Mouse (Mus musculus): ENCODE measurements around the gene Fpr1. TPM values are rescaled to one million over a fixed set of nuclear protein-coding genes. Genes with fewer than 3 reads are reported as not detected.

Gene Fpr1
- polyA plus RNA-seq, 1 experiment from 2014 or later = not detected

DNA sequence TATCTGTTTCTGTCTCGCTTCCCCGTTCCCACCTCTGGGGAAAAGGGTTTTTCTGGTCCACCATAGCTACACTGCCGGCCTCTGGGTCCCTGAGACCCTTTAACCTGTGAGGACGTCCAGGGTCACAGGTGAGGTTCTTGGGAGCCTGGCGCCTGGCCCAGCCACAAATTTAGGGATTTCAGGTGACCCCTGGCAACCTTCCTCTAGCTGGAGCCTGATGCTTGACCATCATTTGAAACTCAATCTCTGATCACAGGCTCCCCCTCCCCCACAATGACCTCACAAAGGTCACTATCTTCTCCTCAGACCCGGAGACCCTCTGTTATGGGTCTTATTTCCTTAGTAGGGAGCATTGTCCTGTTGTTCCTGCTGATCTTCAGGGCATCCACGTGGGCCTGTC lies 53.0 kb downstream of the Fpr1 start:
- DNase-seq (no peak), ATAC-seq (ENCODE audit: low FRiP score, low TSS enrichment) (no peak)
- no peaks in the 10 kb centered on the region for H3K27me3 ChIP-seq (ENCODE audit: control insufficient read depth, insufficient read depth, low read length)
- H3K36me3 ChIP-seq (ENCODE audit: control insufficient read depth, insufficient read depth, low read length) = peaks cover 32% of the 10 kb centered on the region
- peak overlapping the region; percentile 71; the same call in 1 of the 2 replicates for H3K4me3 ChIP-seq (replicated peaks; ENCODE audit: low read depth, low read length)
- H3K4me1 ChIP-seq (ENCODE audit: control insufficient read depth, insufficient read depth, low read length) = peaks cover 52% of the 10 kb centered on the region
- H3K9ac ChIP-seq (replicated peaks; ENCODE audit: low read length) = no peak overlapping the region
- H3K9me3 ChIP-seq (ENCODE audit: control insufficient read depth, low read length) = no peaks in the 10 kb centered on the region
- 77% methylated on average over 7 of the region's 7 CpGs for WGBS
- 0 out of 2 replicates have a peak overlapping the region, but pooled peaks have one; percentile 99 for H3K27ac ChIP-seq (replicated peaks; ENCODE audit: low read depth, low read length)
- peak overlapping the region; percentile 93 for H3K4me2 ChIP-seq (ENCODE audit: low read length)

DNA sequence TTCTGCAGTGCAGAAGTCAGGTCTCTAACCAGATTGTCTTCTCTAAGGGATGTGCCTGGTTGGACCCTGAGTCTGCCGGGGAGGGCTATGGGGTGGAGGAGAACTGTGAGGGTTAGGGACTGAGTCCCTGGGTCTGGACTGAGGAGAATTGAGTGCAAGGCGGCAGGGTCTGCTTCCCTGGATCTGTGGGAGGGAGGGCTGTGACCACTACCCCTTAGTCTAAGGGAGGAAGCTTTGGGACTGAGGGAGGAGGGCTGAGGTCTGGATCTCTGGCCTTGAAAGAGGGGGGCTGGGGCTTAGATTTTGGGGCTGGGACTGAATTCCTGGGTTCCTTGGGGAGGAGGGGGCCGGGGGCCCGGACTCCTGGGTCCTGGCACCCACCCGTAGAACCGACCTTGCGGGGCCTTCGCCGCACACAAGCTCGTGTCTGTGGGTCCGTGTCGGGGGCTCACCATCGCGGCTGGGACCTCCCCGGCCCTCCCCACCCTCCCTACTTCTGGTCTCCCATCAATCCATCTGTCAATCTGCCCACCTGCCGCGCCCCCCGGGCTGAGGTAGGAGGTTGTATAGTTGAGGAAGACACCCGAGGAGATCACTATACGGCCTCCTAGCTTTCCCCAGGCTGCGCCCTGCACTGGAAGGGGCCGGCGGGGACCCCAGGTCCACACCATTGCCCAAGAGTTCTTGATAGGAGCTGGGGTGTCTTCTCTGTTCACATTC lies 53.8 kb downstream of the Fpr1 start:
- peak overlapping the region; percentile 71 for H3K4me3 ChIP-seq (replicated peaks; ENCODE audit: low read depth, low read length)
- H3K4me1 ChIP-seq (ENCODE audit: control insufficient read depth, insufficient read depth, low read length) = peaks cover 51% of the 10 kb centered on the region
- ATAC-seq (ENCODE audit: low FRiP score, low TSS enrichment) (no peak), DNase-seq (no peak)
- H3K36me3 ChIP-seq (ENCODE audit: control insufficient read depth, insufficient read depth, low read length) = peaks cover 28% of the 10 kb centered on the region
- peak overlapping the region; percentile 93 for H3K4me2 ChIP-seq (ENCODE audit: low read length)
- H3K9ac ChIP-seq (replicated peaks; ENCODE audit: low read length) = peak overlapping the region; percentile 95
- 53% methylated on average over 23 of the region's 23 CpGs for WGBS
- peak overlapping the region; percentile 99 for H3K27ac ChIP-seq (replicated peaks; ENCODE audit: low read depth, low read length)
- no peaks in the 10 kb centered on the region for H3K9me3 ChIP-seq (ENCODE audit: control insufficient read depth, low read length)
- H3K27me3 ChIP-seq (ENCODE audit: control insufficient read depth, insufficient read depth, low read length) = no peaks in the 10 kb centered on the region

DNA sequence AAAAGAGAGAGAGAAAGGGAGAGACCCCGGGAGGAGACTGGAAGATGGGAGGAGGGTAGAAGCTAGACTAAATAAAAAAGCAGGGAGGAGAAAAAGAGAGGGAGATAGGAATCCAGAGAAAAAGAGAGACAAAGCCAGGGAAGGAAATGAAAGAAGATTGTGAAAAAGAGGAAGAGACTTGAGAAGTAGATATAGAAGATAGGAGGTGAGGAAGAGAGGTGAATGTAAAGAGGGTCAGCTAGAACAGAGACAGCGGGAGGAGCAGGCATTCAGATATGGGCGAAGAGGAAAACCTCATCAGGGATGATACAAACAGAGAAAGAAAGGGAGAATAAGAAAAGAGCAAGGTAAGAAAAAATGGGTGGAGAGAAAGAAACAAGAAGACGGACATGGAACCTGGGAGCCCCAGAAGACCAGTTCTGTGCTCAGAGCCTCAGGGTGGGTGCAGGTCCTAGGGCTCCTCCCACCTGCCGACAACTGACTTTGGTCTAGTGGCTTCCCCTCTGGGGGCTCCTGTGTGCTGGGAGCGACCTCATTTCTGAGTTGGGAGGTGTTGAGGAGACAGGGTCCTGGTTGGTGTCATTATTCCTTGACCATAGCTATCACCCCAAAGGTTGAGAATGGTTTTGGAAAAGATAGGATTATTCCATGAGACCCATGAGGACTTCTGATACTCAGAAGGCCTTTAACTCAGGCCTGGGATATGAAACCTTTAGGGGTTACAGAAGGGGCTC lies 54.5 kb downstream of the Fpr1 start:
- H3K4me3 ChIP-seq (replicated peaks; ENCODE audit: low read depth, low read length) = peak overlapping the region; percentile 71
- H3K27me3 ChIP-seq (ENCODE audit: control insufficient read depth, insufficient read depth, low read length) = no peaks in the 10 kb centered on the region
- H3K9me3 ChIP-seq (ENCODE audit: control insufficient read depth, low read length) = no peaks in the 10 kb centered on the region
- H3K4me2 ChIP-seq (ENCODE audit: low read length) = peak overlapping the region; percentile 93
- ATAC-seq (ENCODE audit: low FRiP score, low TSS enrichment) (no peak), DNase-seq (peak; percentile 39)
- H3K4me1 ChIP-seq (ENCODE audit: control insufficient read depth, insufficient read depth, low read length) = peaks cover 43% of the 10 kb centered on the region
- 0% methylated on average over 6 of the region's 6 CpGs for WGBS
- peak overlapping the region; percentile 95 for H3K9ac ChIP-seq (replicated peaks; ENCODE audit: low read length)
- H3K27ac ChIP-seq (replicated peaks; ENCODE audit: low read depth, low read length) = peak overlapping the region; percentile 99
- peaks cover 25% of the 10 kb centered on the region for H3K36me3 ChIP-seq (ENCODE audit: control insufficient read depth, insufficient read depth, low read length)

DNA sequence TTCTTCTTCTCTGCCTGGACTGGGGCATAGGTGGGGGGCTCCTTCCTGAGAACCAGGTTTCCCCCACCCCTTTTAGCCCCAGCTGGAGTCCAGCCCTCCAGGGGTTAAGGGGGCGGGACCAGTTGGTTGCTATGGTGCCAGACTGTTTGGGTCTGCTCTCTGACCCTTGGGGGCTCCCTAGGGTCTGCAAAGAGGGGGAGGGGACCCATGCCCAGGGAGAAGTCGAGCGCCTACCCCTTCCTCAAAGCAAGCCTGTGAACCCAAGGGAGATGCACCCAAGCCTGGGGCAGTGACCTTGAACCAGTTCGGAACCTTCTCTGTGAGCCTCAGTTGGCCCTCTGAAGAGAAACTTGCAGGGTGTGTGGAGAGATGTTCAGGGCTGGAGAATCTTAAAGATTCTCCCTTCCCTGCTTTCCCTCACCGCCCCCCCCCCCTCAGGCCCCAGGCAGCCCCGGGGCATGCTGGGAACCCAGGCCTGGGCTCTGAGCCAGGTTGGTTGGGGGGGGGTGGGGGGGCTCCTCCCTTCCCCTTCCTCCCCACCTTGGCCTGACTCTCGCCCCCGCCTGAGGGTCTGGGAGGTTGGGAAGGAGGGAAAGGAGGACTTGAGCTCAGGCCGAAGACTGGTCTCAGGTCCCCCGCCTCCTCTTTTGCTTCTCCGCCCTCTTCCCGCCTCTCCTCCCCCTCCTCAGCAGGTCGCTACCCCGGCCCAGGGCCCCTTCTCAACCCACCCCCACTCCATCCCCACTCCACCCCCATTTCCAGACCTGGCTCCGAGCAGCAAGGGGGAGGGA lies 55.4 kb downstream of the Fpr1 start:
- ATAC-seq (ENCODE audit: low FRiP score, low TSS enrichment) = peak; percentile 51
- H3K27me3 ChIP-seq (ENCODE audit: control insufficient read depth, insufficient read depth, low read length) = no peaks in the 10 kb centered on the region

DNA sequence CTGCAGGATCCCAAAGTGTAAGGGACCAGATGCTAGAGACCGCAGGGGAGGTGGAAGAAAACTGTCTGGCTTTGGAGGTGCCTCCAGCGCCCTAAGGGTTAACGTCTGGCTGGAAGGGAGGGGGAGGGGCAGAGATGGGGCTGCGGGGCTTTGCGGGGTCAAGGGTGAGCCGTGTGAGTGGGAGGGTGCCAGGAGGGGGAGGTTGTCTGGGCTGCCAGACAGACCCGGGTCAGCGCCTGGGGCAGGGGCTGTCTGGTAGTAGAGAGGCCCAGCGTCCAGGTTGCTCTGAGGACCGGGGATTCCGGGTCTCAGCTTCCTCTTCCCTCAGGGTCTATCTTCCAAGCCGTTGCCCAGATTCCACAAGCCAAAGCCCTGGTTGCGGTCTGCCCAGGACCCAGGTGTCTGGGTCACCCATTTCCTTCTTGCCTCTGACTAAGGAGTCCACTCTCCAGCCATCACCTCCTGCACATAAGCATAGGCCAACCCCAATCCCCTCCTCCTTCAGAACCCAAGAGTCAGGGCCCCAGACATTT lies 56.0 kb downstream of the Fpr1 start:
- Histone ChIP-seq H3K27ac (replicated peaks; ENCODE audit: low read depth, low read length) (peak overlapping the region; percentile 99), H3K4me2 (ENCODE audit: low read length) (peak overlapping the region; percentile 93), H3K4me3 (replicated peaks; ENCODE audit: low read depth, low read length) (peak overlapping the region; percentile 71), H3K9ac (replicated peaks; ENCODE audit: low read length) (peak overlapping the region; percentile 95), H3K9me3 (ENCODE audit: control insufficient read depth, low read length) (no peaks in the 10 kb centered on the region), H3K4me1 (ENCODE audit: control insufficient read depth, insufficient read depth, low read length) (peaks cover 32% of the 10 kb centered on the region), H3K36me3 (ENCODE audit: control insufficient read depth, insufficient read depth, low read length) (peaks cover 19% of the 10 kb centered on the region), H3K27me3 (ENCODE audit: control insufficient read depth, insufficient read depth, low read length) (no peaks in the 10 kb centered on the region)
- DNase-seq (peak; percentile 83), ATAC-seq (ENCODE audit: low FRiP score, low TSS enrichment) (peak; percentile 31)
- WGBS = 1% methylated on average over 13 of the region's 13 CpGs

More for the DNA sequence above, 55.4 kb downstream of the Fpr1 start:
- no peaks in the 10 kb centered on the region for H3K9me3 ChIP-seq (ENCODE audit: control insufficient read depth, low read length)
- peaks cover 21% of the 10 kb centered on the region for H3K36me3 ChIP-seq (ENCODE audit: control insufficient read depth, insufficient read depth, low read length)
- DNase-seq = peak; percentile 83
- peak overlapping the region; percentile 71 for H3K4me3 ChIP-seq (replicated peaks; ENCODE audit: low read depth, low read length)
- H3K4me2 ChIP-seq (ENCODE audit: low read length) = peak overlapping the region; percentile 93
- WGBS = 0% methylated on average over 10 of the region's 15 CpGs
- H3K9ac ChIP-seq (replicated peaks; ENCODE audit: low read length) = peak overlapping the region; percentile 95
- peaks cover 37% of the 10 kb centered on the region for H3K4me1 ChIP-seq (ENCODE audit: control insufficient read depth, insufficient read depth, low read length)
- H3K27ac ChIP-seq (replicated peaks; ENCODE audit: low read depth, low read length) = peak overlapping the region; percentile 99

DNA sequence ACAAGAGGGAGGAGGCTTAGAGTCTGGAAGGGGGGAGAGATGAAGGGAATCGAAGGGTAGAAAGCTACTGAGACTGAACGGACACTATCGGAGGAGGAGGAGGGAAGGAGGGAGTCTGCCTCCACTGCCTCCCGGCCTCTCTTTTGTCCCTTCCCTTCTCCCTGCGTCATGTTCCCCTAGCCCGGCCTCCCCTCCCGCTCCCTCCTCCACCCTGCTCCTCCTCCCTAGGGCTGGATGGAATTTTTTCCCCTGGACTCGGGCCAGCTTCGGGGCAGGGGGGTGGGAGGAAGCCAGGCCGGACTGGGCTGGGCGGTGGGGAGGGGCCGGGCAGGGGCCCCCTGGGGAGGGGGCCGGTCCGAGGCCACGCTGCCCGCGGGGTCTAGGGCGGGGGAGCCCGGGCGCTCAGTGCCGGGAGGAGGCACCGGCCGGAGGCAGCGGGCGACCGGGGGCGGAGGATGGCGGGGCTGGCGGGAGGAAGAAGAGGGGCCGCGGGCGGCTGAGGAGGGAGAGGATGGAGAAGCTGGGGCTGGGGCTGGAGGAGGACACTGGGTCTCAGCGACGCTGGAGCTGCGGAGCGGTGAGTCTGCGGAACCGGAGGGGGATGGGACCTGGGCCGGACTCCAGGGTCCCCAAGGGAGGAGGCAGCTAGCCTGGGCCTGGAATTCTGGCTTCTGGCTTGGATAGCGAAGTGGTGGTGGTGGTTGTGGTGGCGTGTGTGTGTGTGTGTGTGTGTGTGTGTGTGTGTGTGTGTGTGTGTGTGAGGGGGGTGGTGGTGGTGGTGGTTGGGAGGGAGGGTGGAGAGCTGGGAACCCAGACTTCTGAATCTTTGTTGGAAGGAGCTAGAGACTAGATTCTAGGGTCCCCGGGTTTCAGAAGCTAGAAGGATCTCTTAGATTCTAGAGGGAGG lies 56.7 kb downstream of the Fpr1 start, which contains the start of gene Spaca6:
Gene Spaca6 (plus strand): TSS at position 408 of the 907 bp plus-strand sequence.
- Histone ChIP-seq H3K4me2 (ENCODE audit: low read length) (peak within 1 kb of the TSS; percentile 93), H3K9ac (replicated peaks; ENCODE audit: low read length) (peak within 1 kb of the TSS; percentile 95), H3K4me1 (ENCODE audit: control insufficient read depth, insufficient read depth, low read length) (peaks cover 25% of the 10 kb centered on the region), H3K9me3 (ENCODE audit: control insufficient read depth, low read length) (no peaks in the 10 kb centered on the region), H3K27me3 (ENCODE audit: control insufficient read depth, insufficient read depth, low read length) (no peaks in the 10 kb centered on the region), H3K27ac (replicated peaks; ENCODE audit: low read depth, low read length) (peak within 1 kb of the TSS; percentile 99), H3K4me3 (replicated peaks; ENCODE audit: low read depth, low read length) (peak within 1 kb of the TSS; percentile 71), H3K36me3 (ENCODE audit: control insufficient read depth, insufficient read depth, low read length) (peaks cover 12% of the 10 kb centered on the region)
- peak; percentile 92 for DNase-seq
- 1% methylated on average over 42 of the region's 42 CpGs for WGBS
- peak; percentile 86 for ATAC-seq (ENCODE audit: low FRiP score, low TSS enrichment)
